Mouse (Mus musculus) cerebellum, postnatal 25 days (tissue): ENCODE data around the gene Aoc3.
"Not testable (repeated sequence)": the region's sequence is repeated elsewhere in the genome, so short reads cannot be mapped to it uniquely, and the experiment has no call there.

Experiments
- DNase-seq, 2 experiments: peaks; one replicate each; pipeline ENCODE4 v3.0.0; 2021; ENCODE audit warnings: mixed read lengths in 2 of 2

The Aoc3 gene

GRCm38 (mm10) chr11:101330371-101330924, at the start of gene Aoc3:
Aoc3 (plus strand) TSS chr11:101330605.
- DNase-seq = no peak

- DNase-seq = no peak
Measured at GRCm38 (mm10) chr11:101280837-101281236, 49.6 kb upstream of the Aoc3 start.

GRCm38 (mm10) chr11:101282896-101283295, 47.5 kb upstream of the Aoc3 start:
- no peak for DNase-seq

GRCm38 (mm10) chr11:101283805-101284204, 46.6 kb upstream of the Aoc3 start:
- no peak for DNase-seq

GRCm38 (mm10) chr11:101287306-101287705, 43.1 kb upstream of the Aoc3 start:
- no peak for DNase-seq

- DNase-seq = no peak
Measured at GRCm38 (mm10) chr11:101291231-101291630, 39.2 kb upstream of the Aoc3 start.

GRCm38 (mm10) chr11:101295191-101295590, 35.2 kb upstream of the Aoc3 start:
- no peak for DNase-seq

GRCm38 (mm10) chr11:101300881-101301280, 29.5 kb upstream of the Aoc3 start:
- no peak for DNase-seq

- no peak for DNase-seq
Measured at GRCm38 (mm10) chr11:101301299-101302003, 29.0 kb upstream of the Aoc3 start.

GRCm38 (mm10) chr11:101302004-101302798, 28.2 kb upstream of the Aoc3 start, which contains the start of gene Becn1:
Becn1 (minus strand) TSS chr11:101302286.
- peak; percentile 97 to 100 for DNase-seq

- DNase-seq = no peak
Measured at GRCm38 (mm10) chr11:101307744-101308143, 22.7 kb upstream of the Aoc3 start.

GRCm38 (mm10) chr11:101311083-101311482, 19.3 kb upstream of the Aoc3 start:
- DNase-seq = no peak

GRCm38 (mm10) chr11:101312150-101312549, 18.3 kb upstream of the Aoc3 start:
- no peak for DNase-seq

- DNase-seq = no peak
Measured at GRCm38 (mm10) chr11:101314567-101314966, 15.8 kb upstream of the Aoc3 start.

- DNase-seq = no peak
Measured at GRCm38 (mm10) chr11:101315082-101315650, 15.2 kb upstream of the Aoc3 start.

GRCm38 (mm10) chr11:101315665-101316500, 14.5 kb upstream of the Aoc3 start, which contains the start of gene Psme3:
Psme3 (plus strand) TSS chr11:101316213.
- peak; percentile 95 to 96 for DNase-seq

GRCm38 (mm10) chr11:101316501-101316917, 13.9 kb upstream of the Aoc3 start:
- no peak for DNase-seq

GRCm38 (mm10) chr11:101323609-101324008, 6.8 kb upstream of the Aoc3 start:
- peak; percentile 76 to 85 for DNase-seq

- no peak for DNase-seq
Measured at GRCm38 (mm10) chr11:101324763-101325162, 5.6 kb upstream of the Aoc3 start, which contains the start of gene Aoc2. Aoc2 (plus strand) TSS chr11:101325063.

GRCm38 (mm10) chr11:101325201-101325600, 5.2 kb upstream of the Aoc3 start:
- not testable (repeated sequence) for DNase-seq

GRCm38 (mm10) chr11:101326147-101326546, 4.3 kb upstream of the Aoc3 start:
- DNase-seq = no peak

GRCm38 (mm10) chr11:101327311-101327710, 3.1 kb upstream of the Aoc3 start:
- DNase-seq = no peak
